Mouse (Mus musculus) lung, adult 2 months (tissue): ENCODE measurements around the gene Il1f6. TPM values are rescaled to one million over a fixed set of nuclear protein-coding genes. Genes with fewer than 3 reads are reported as not detected.

Experiments used
- DNase-seq: peaks from one replicate; pipeline ENCODE4 v3.0.0; 2022
- H3K4me1 ChIP-seq: fragments of 200-500 bp; 2 replicates; pipeline ENCODE4 v1.6.1; 2011; ENCODE audit warnings: low read length; ENCODE audit not compliant: control insufficient read depth, insufficient read depth
- H3K4me3 ChIP-seq: fragments of 200-500 bp; replicated peaks from 2 replicates; pipeline ENCODE3; 2011; ENCODE audit warnings: low read depth, mild to moderate bottlenecking, control low read depth, low read length; ENCODE audit errors: extremely low read depth
- CTCF ChIP-seq: fragments of 200-500 bp; IDR thresholded peaks from 2 replicates; pipeline ENCODE4 v1.5.1; 2011; ENCODE audit warnings: mild to moderate bottlenecking, low read length, control low read depth; ENCODE audit not compliant: insufficient read depth
- WGBS: fragments of 180-500 bp; shearing (Covaris S2); methylation state at CpG from one replicate; pipeline ENCODE4 v1.1.7; 2018; 5-methylcytosine and 5-hydroxymethylcytosine counted together
- polyA plus RNA-seq: library from polyadenylated mRNA; depleted of rRNA; stranded (reverse); fragments of >200 nt; gene quantifications from 2 replicates; pipeline ENCODE4 v1.2.3, GENCODE M21; 2012; rRNA removed

The Il1f6 gene
- polyA plus RNA-seq, 1 experiment: 7.4 TPM

GRCm38 (mm10) chr2:24275146-24275545, 59.9 kb downstream of the Il1f6 start:
- no peak for TF ChIP-seq CTCF
- Histone ChIP-seq H3K4me3 (no peak overlapping the region), H3K4me1 (no peaks in the 10 kb centered on the region)
- WGBS: 25% methylated on average over 1 of the region's 1 CpGs
- no peak for DNase-seq

Other genes starting within 250 kb of the Il1f6 start
- 1.4 and 2.8 TPM in 2 replicates for gene Hnmt, start 166.0 kb upstream of the Il1f6 start, polyA plus RNA-seq
- gene Tbpl2, start 118.8 kb upstream of the Il1f6 start, polyA plus RNA-seq: not detected in 2 replicates
- 3.8 TPM in 1 of 2 replicates, not detected in the other for gene Il1f8, start 62.3 kb upstream of the Il1f6 start, polyA plus RNA-seq
- 0.46 and 4.0 TPM in 2 replicates for gene Il1f9, start 28.9 kb upstream of the Il1f6 start, polyA plus RNA-seq
- 7.1 TPM in 1 of 2 replicates, not detected in the other for gene Il1f5, start 61.5 kb downstream of the Il1f6 start, polyA plus RNA-seq
- gene Il1f10, start 75.8 kb downstream of the Il1f6 start, polyA plus RNA-seq: not detected in 2 replicates
- 4.7 and 14.0 TPM in 2 replicates for gene Il1rn, start 121.4 kb downstream of the Il1f6 start, polyA plus RNA-seq
- 7.8 and 12.3 TPM in 2 replicates for gene Psd4, start 152.2 kb downstream of the Il1f6 start, polyA plus RNA-seq